Mouse (Mus musculus) E14TG2a.4 (cell line): ENCODE measurements around the gene Trp63.

Experiments
- H3K27me3 ChIP-seq: 2 replicates; pipeline ENCODE4 v1.6.1; 2014; ENCODE audit warnings: low read length, control low read depth; ENCODE audit not compliant: insufficient read depth
- H3K36me3 ChIP-seq: 2 replicates; pipeline ENCODE4 v1.6.1; 2014; ENCODE audit warnings: low read length, control low read depth; ENCODE audit not compliant: insufficient read depth
- H3K4me1 ChIP-seq: replicated peaks from 2 replicates; pipeline ENCODE4 v1.6.1; 2014; ENCODE audit warnings: low read depth, low read length, control low read depth
- H3K4me3 ChIP-seq: replicated peaks from 2 replicates; pipeline ENCODE4 v1.5.1; 2014; ENCODE audit warnings: mild to moderate bottlenecking, low read length
- H3K9me3 ChIP-seq: 2 replicates; pipeline ENCODE4 v1.6.1; 2014; ENCODE audit warnings: low read length, control low read depth
- CTCF ChIP-seq: conservative IDR thresholded peaks from 2 replicates; pipeline ENCODE4 v1.5.1; 2014; ENCODE audit warnings: low read length
- NANOG ChIP-seq: IDR thresholded peaks from 2 replicates; pipeline ENCODE4 v1.6.1; 2014; ENCODE audit warnings: borderline replicate concordance, low read length, mixed read lengths
- POU5F1 ChIP-seq: IDR thresholded peaks from 2 replicates; pipeline ENCODE4 v1.6.1; 2014; ENCODE audit warnings: low read length, borderline replicate concordance

The Trp63 gene

GRCm38 (mm10) chr16:25690612-25691011 lies 7.0 kb downstream of the Trp63 start:
- H3K36me3 ChIP-seq, result no peaks in the 10 kb centered on the region
- H3K27me3 ChIP-seq, result no peaks in the 10 kb centered on the region
- TF ChIP-seq NANOG (no peak), POU5F1 (no peak), CTCF (no peak)
- no peaks in the 10 kb centered on the region for H3K4me1 ChIP-seq
- no peak overlapping the region for H3K4me3 ChIP-seq
- H3K9me3 ChIP-seq, result no peaks in the 10 kb centered on the region

- Histone ChIP-seq H3K27me3 (no peaks in the 10 kb centered on the region), H3K4me3 (no peak overlapping the region), H3K36me3 (no peaks in the 10 kb centered on the region), H3K9me3 (no peaks in the 10 kb centered on the region), H3K4me1 (no peaks in the 10 kb centered on the region)
- TF ChIP-seq NANOG (no peak), POU5F1 (no peak), CTCF (no peak)
Observed at GRCm38 (mm10) chr16:25701252-25701651, 17.7 kb downstream of the Trp63 start.

GRCm38 (mm10) chr16:25706260-25706659 lies 22.7 kb downstream of the Trp63 start:
- H3K36me3 ChIP-seq, result no peaks in the 10 kb centered on the region
- H3K4me3 ChIP-seq, result no peak overlapping the region
- no peaks in the 10 kb centered on the region for H3K27me3 ChIP-seq
- TF ChIP-seq NANOG, result no peak
- TF ChIP-seq POU5F1, result no peak
- H3K9me3 ChIP-seq, result no peaks in the 10 kb centered on the region
- no peaks in the 10 kb centered on the region for H3K4me1 ChIP-seq

GRCm38 (mm10) chr16:25715790-25716189 lies 32.2 kb downstream of the Trp63 start:
- Histone ChIP-seq H3K4me3 (no peak overlapping the region), H3K36me3 (no peaks in the 10 kb centered on the region), H3K9me3 (no peaks in the 10 kb centered on the region), H3K4me1 (no peaks in the 10 kb centered on the region), H3K27me3 (no peaks in the 10 kb centered on the region)
- TF ChIP-seq POU5F1 (no peak), CTCF (no peak), NANOG (no peak)

- TF ChIP-seq POU5F1 (no peak), NANOG (no peak), CTCF (no peak)
- Histone ChIP-seq H3K4me3 (no peak overlapping the region), H3K9me3 (no peaks in the 10 kb centered on the region), H3K27me3 (no peaks in the 10 kb centered on the region), H3K4me1 (no peaks in the 10 kb centered on the region), H3K36me3 (no peaks in the 10 kb centered on the region)
Observed at GRCm38 (mm10) chr16:25723131-25723530, 39.6 kb downstream of the Trp63 start.

- no peaks in the 10 kb centered on the region for H3K4me1 ChIP-seq
- TF ChIP-seq NANOG, result no peak
- no peak for TF ChIP-seq CTCF
- no peak for TF ChIP-seq POU5F1
- H3K9me3 ChIP-seq, result no peaks in the 10 kb centered on the region
- H3K27me3 ChIP-seq, result no peaks in the 10 kb centered on the region
- no peak overlapping the region for H3K4me3 ChIP-seq
- no peaks in the 10 kb centered on the region for H3K36me3 ChIP-seq
Observed at GRCm38 (mm10) chr16:25727001-25727400, 43.4 kb downstream of the Trp63 start.

- no peak overlapping the region for H3K4me3 ChIP-seq
- H3K9me3 ChIP-seq, result no peaks in the 10 kb centered on the region
- TF ChIP-seq NANOG (no peak), CTCF (no peak), POU5F1 (no peak)
- H3K27me3 ChIP-seq, result no peaks in the 10 kb centered on the region
- no peaks in the 10 kb centered on the region for H3K36me3 ChIP-seq
- no peaks in the 10 kb centered on the region for H3K4me1 ChIP-seq
Observed at GRCm38 (mm10) chr16:25727957-25728506, 44.5 kb downstream of the Trp63 start.

GRCm38 (mm10) chr16:25736912-25737311 lies 53.3 kb downstream of the Trp63 start:
- Histone ChIP-seq H3K36me3 (no peaks in the 10 kb centered on the region), H3K9me3 (no peaks in the 10 kb centered on the region), H3K4me1 (peaks cover 7% of the 10 kb centered on the region), H3K4me3 (no peak overlapping the region), H3K27me3 (no peaks in the 10 kb centered on the region)
- TF ChIP-seq POU5F1 (no peak), CTCF (no peak), NANOG (no peak)

GRCm38 (mm10) chr16:25737623-25738050 lies 54.1 kb downstream of the Trp63 start:
- H3K9me3 ChIP-seq, result no peaks in the 10 kb centered on the region
- H3K27me3 ChIP-seq, result no peaks in the 10 kb centered on the region
- TF ChIP-seq CTCF, result no peak
- no peak for TF ChIP-seq NANOG
- no peak for TF ChIP-seq POU5F1
- H3K36me3 ChIP-seq, result no peaks in the 10 kb centered on the region
- no peak overlapping the region for H3K4me3 ChIP-seq
- peaks cover 7% of the 10 kb centered on the region for H3K4me1 ChIP-seq
